Mouse (Mus musculus) ES-E14 (cell line): ENCODE results near the gene Hist2h2ac. TPM values are rescaled to one million over a fixed set of nuclear protein-coding genes. Genes with fewer than 3 reads are reported as not detected.

ENCODE experiments used
- DNase-seq: peaks from one replicate; pipeline ENCODE4 v3.0.0-alpha.2; 2013; ENCODE audit warnings: low read depth, low spot score
- H3K27ac ChIP-seq: 2 replicates; pipeline ENCODE4 v1.5.1; 2012; ENCODE audit warnings: low read depth, mild to moderate bottlenecking, low read length, moderate library complexity, mixed read lengths; ENCODE audit not compliant: poor library complexity, insufficient read depth, severe bottlenecking
- H3K36me3 ChIP-seq: 2 replicates; pipeline ENCODE4 v1.6.1; 2012; ENCODE audit warnings: mild to moderate bottlenecking, low read length, moderate library complexity, mixed read lengths; ENCODE audit not compliant: control insufficient read depth, poor library complexity, insufficient read depth, severe bottlenecking
- H3K4me1 ChIP-seq, 2 experiments: fragments of 150-350 bp in 1 of 2; sonication (generic) in 1 of 2; 2 replicates each; pipeline ENCODE4 v1.6.1; 2012; ENCODE audit warnings: low read length in 2 of 2, mild to moderate bottlenecking in 1 of 2, mixed read lengths in 1 of 2; ENCODE audit not compliant: control insufficient read depth in 2 of 2, insufficient read depth in 2 of 2, poor library complexity in 1 of 2
- H3K4me3 ChIP-seq, 2 experiments: fragments of 150-350 bp in 1 of 2; sonication (generic) in 1 of 2; 2 replicates each; pipeline ENCODE4 v1.5.1; 2012; ENCODE audit warnings: low read length in 2 of 2, low read depth in 1 of 2, mild to moderate bottlenecking in 1 of 2, mixed read lengths in 1 of 2; ENCODE audit not compliant: insufficient read depth in 1 of 2, poor library complexity in 1 of 2, severe bottlenecking in 1 of 2
- H3K9ac ChIP-seq: 2 replicates; pipeline ENCODE4 v1.6.1; 2012; ENCODE audit warnings: low read depth, mild to moderate bottlenecking, low read length, mixed read lengths; ENCODE audit not compliant: poor library complexity, insufficient read depth, severe bottlenecking
- H3K9me3 ChIP-seq: fragments of 150-350 bp; sonication (generic); 2 replicates; pipeline ENCODE4 v1.6.1; 2012; ENCODE audit warnings: low read depth, mild to moderate bottlenecking, low read length; ENCODE audit not compliant: control insufficient read depth, insufficient read depth
- CHD2 ChIP-seq: IDR thresholded peaks from 2 replicates; pipeline ENCODE4 v1.6.1; 2014; ENCODE audit warnings: mild to moderate bottlenecking, low read depth, low read length, inconsistent platforms
- HCFC1 ChIP-seq: IDR thresholded peaks from 2 replicates; pipeline ENCODE4 v1.6.1; 2012; ENCODE audit warnings: low read length, inconsistent platforms, borderline replicate concordance; ENCODE audit not compliant: insufficient read depth
- MAFK ChIP-seq: IDR thresholded peaks from 2 replicates; pipeline ENCODE4 v1.6.1; 2014; ENCODE audit warnings: mild to moderate bottlenecking, low read depth, low read length, inconsistent platforms; ENCODE audit not compliant: insufficient read depth
- ZC3H11A ChIP-seq: IDR thresholded peaks from 2 replicates; pipeline ENCODE4 v1.6.1; 2012; ENCODE audit warnings: low read depth, mild to moderate bottlenecking, inconsistent platforms, low read length, borderline replicate concordance
- ZNF384 ChIP-seq: IDR thresholded peaks from 2 replicates; pipeline ENCODE4 v1.6.1; 2012; ENCODE audit warnings: low read depth, low read length, inconsistent platforms
- in situ Hi-C, 2 experiments: fragments of 600-800 bp; cut with MboI; formaldehyde crosslinking; loops; one replicate each; pipeline ENCODE4 v1.15.1; 2025; ENCODE audit warnings: low sequenced_read_pairs in 2 of 2, inconsistent platforms in 1 of 2; ENCODE audit not compliant: unreplicated experiment in 2 of 2
- total RNA-seq: library from RNA; depleted of rRNA; stranded (reverse); fragments of 300-350 nt; gene quantifications from 2 replicates; pipeline ENCODE4 v1.2.3, GENCODE M21; 2012

Gene Hist2h2ac
- total RNA-seq, 1 experiment, result 687 TPM

DNA sequence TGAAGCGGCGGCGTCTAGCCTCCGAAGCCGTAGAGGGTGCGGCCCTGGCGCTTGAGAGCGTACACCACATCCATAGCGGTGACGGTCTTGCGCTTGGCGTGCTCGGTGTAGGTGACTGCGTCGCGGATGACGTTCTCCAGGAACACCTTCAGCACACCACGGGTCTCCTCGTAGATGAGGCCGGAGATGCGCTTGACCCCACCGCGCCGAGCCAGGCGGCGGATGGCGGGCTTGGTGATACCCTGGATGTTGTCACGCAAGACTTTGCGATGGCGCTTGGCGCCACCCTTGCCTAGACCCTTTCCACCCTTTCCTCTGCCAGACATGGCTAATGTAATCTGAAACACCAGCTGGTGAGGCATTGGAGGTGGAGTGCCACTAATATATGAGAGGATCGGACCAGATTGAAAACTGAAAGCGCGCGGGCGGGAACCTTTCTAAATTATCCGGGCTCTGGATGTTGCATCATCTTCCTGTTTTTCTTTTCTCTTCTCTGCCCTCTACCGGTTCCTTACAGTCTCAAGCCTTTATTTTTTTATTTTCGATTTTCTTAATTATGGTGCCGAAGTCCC lies 42.4 kb upstream of the Hist2h2ac start, which contains the start of gene Hist2h4:
Gene Hist2h4, minus strand, starts transcription at position 333 of the 572 bp plus-strand sequence.
- in situ Hi-C loops, result no loop called here
- Histone ChIP-seq H3K36me3 (no peaks in the 10 kb centered on the region), H3K9ac (peak within 1 kb of the TSS; percentile 90), H3K4me1 (peaks cover 0 to 5% of the 10 kb centered on the region in 2 experiments; a peak in 2 of 4 replicates), H3K27ac (peak within 1 kb of the TSS; percentile 96), H3K4me3 (peak within 1 kb of the TSS; percentile 56 to 74), H3K9me3 (no peaks in the 10 kb centered on the region)
- DNase-seq, result peak; percentile 93
- no peak for TF ChIP-seq MAFK
- TF ChIP-seq HCFC1, result peak; percentile 59; the same call in 1 of the 2 replicates
- no peak for TF ChIP-seq CHD2
- peak; percentile 69 for TF ChIP-seq ZNF384

DNA sequence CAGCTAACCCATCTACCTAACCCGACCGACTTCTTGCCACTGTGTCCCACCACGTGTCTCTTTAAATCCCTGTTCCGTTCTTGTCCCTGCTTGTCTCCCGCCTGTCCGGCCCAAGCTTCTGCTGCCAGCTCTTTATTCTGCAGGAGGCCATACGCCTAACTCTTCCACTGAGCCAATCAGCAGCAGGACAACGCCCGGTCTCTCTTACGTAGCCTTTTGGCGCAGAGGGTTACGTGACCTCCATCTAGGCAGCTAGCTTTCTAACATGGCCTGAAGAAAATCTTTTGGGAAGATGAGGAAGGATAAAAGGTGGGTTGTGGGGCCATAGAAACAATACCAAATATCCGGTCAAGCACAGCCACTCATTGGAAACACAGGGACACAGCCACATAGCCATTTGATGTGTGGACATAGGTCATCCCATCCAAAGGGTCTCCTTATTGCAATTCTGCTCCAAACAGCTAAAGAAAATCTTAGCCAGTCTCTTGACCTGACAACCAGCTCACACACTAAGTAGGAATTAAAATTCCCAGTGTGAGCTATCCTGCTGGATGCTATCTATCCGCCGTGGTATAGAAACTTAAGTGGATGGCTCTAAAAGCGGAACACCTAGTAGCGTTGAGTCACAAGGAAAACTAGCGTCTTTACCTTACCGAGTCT lies 41.7 kb upstream of the Hist2h2ac start:
- TF ChIP-seq HCFC1, result no peak
- no peak for TF ChIP-seq ZNF384
- no peak for TF ChIP-seq CHD2
- TF ChIP-seq MAFK, result no peak
- no peak for TF ChIP-seq ZC3H11A
- Histone ChIP-seq H3K9me3 (no peaks in the 10 kb centered on the region), H3K4me3 (peak overlapping the region; percentile 56 to 74), H3K9ac (peak overlapping the region; percentile 90), H3K27ac (peak overlapping the region; percentile 96), H3K4me1 (peaks cover 0 to 2% of the 10 kb centered on the region in 2 experiments; a peak in 1 of 4 replicates), H3K36me3 (no peaks in the 10 kb centered on the region)
- in situ Hi-C loops, result no loop called here
- no peak for DNase-seq

DNA sequence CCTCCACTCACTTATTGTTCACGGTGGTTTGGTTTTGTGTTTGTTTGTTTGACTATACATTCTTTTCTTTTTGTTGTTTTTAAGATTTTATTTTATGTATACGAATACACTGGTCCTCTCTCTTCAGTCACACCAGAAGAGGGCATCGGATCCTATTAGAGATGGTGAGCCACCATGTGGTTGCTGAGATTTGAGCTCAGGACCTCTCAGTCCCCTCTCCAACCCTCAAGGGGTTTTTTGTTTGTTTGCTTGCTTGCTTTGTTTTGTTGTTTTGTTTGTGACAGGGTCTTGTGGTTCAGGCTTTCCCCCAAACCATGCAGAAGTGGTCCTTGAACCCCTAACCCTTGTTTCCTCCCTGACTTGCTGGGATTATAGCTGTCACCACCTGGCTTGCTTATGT lies 40.9 kb upstream of the Hist2h2ac start:
- peak overlapping the region; percentile 90 for H3K9ac ChIP-seq
- peak overlapping the region; percentile 96 for H3K27ac ChIP-seq
- DNase-seq, result no peak
- no peaks in the 10 kb centered on the region for H3K9me3 ChIP-seq
- no peak for TF ChIP-seq CHD2
- TF ChIP-seq HCFC1, result no peak
- no peak for TF ChIP-seq ZNF384
- no peak for TF ChIP-seq ZC3H11A
- TF ChIP-seq MAFK, result no peak
- in situ Hi-C loops, result no loop called here
- peak overlapping the region; percentile 56 to 74 for H3K4me3 ChIP-seq
- no peaks in the 10 kb centered on the region for H3K36me3 ChIP-seq
- peaks cover 0 to 2% of the 10 kb centered on the region in 2 experiments; a peak in 1 of 4 replicates for H3K4me1 ChIP-seq

DNA sequence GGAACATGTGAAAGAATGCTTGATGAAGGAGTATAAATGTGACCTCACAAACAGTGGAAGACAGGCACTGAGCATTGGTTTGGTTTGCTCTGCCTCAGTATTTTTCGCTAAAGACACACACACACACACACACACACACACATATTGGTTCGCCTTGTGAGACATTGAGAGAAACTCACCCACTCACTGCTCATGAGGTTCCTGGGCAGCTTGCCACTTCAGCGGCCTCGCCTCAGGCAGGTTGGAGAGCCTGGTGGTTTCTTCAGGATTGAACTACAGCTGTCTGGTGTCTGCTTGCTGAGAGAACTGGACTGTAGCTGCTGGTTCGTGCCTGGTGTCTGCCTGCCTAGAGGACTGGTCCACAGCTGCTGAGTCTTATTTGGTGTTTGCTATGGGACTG lies 39.5 kb upstream of the Hist2h2ac start:
- peaks cover 0 to 2% of the 10 kb centered on the region in 2 experiments; a peak in 1 of 4 replicates for H3K4me1 ChIP-seq
- no peak overlapping the region for H3K4me3 ChIP-seq
- H3K9me3 ChIP-seq, result no peaks in the 10 kb centered on the region
- H3K36me3 ChIP-seq, result no peaks in the 10 kb centered on the region
- H3K9ac ChIP-seq, result no peak overlapping the region
- H3K27ac ChIP-seq, result no peak overlapping the region
- no peak for DNase-seq
- no peak for TF ChIP-seq CHD2
- TF ChIP-seq HCFC1, result no peak
- no peak for TF ChIP-seq ZC3H11A
- no peak for TF ChIP-seq ZNF384
- TF ChIP-seq MAFK, result no peak
- in situ Hi-C loops, result no loop called here
